Mouse (Mus musculus) G1E (cell line): ENCODE data around the gene Ntm.

Experiments used
- CTCF ChIP-seq: IDR thresholded peaks from 2 replicates; pipeline ENCODE4 v1.5.1; 2012; ENCODE audit warnings: low read depth, low read length, inconsistent platforms, mixed read lengths
- GATA1 ChIP-seq: IDR thresholded peaks from 2 replicates; pipeline ENCODE4 v1.6.1; 2012; ENCODE audit warnings: borderline replicate concordance, low read length, inconsistent platforms, mixed read lengths

DNA sequence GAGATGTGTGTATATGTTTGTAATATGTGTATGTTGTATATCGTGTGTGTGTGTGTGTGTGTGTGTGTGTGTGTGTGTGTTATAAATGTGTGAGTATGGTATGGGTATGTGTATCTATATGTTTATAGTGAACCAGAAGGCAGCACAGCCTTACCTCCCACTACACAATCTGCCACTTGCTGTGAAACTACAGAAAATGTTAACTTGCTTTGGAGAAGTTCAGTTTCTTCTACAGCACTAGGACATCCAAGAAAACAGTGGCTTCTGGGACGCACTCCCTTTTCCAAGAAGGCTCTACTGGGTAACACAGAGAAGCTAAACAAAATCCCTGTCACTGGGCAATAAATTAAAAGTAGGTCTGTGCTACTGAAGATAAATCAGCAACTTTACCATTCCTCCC, 834.5 kb downstream of the Ntm start:
- TF ChIP-seq CTCF: no peak
- TF ChIP-seq GATA1: no peak
